Mouse (Mus musculus) megakaryocyte, embryonic 14.5 days (primary cell): ENCODE results near the gene Fermt3. TPM values are rescaled to one million over a fixed set of nuclear protein-coding genes. Genes with fewer than 3 reads are reported as not detected.
A peak's percentile ranks its signal among the peaks of the same experiment; 100 is the strongest.

Experiments
- H3K27me3 ChIP-seq: replicated peaks from 2 replicates; pipeline ENCODE3; 2012; ENCODE audit warnings: inconsistent platforms
- H3K36me3 ChIP-seq: replicated peaks from 2 replicates; pipeline ENCODE3; 2012; ENCODE audit warnings: low read length, inconsistent platforms, mixed read lengths
- H3K4me1 ChIP-seq: 2 replicates; pipeline ENCODE4 v1.6.1; 2012; ENCODE audit warnings: inconsistent platforms
- H3K4me3 ChIP-seq: replicated peaks from 2 replicates; pipeline ENCODE3; 2012; ENCODE audit warnings: moderate library complexity, mild to moderate bottlenecking, inconsistent platforms
- H3K9me3 ChIP-seq: 2 replicates; pipeline ENCODE4 v1.6.1; 2012; ENCODE audit warnings: inconsistent platforms
- FLI1 ChIP-seq: IDR thresholded peaks from 2 replicates; pipeline ENCODE4 v1.6.1; 2012; ENCODE audit warnings: low read length, inconsistent platforms, mixed read lengths
- GATA1 ChIP-seq: IDR thresholded peaks from 3 replicates; pipeline ENCODE4 v1.6.1; 2012; ENCODE audit warnings: mixed read lengths, low read length, inconsistent platforms, borderline replicate concordance
- polyA plus RNA-seq: library from polyadenylated mRNA; stranded (reverse); fragments of >175 nt; gene quantifications from 2 replicates; pipeline ENCODE4 v1.2.3, GENCODE M21; 2012; ENCODE audit warnings: low replicate concordance; ENCODE audit not compliant: insufficient read depth

Fermt3 gene
- polyA plus RNA-seq, 1 experiment, result 5,058 TPM

- H3K4me3 ChIP-seq, result peak overlapping the region; percentile 98
- H3K4me1 ChIP-seq, result peaks cover 87% of the 10 kb centered on the region
Observed at GRCm38 (mm10) chr19:6973581-6974190, 45.6 kb downstream of the Fermt3 start.

GRCm38 (mm10) chr19:6972247-6972917, 46.9 kb downstream of the Fermt3 start:
- Histone ChIP-seq H3K9me3 (no peaks in the 10 kb centered on the region), H3K4me1 (peaks cover 87% of the 10 kb centered on the region), H3K4me3 (peak overlapping the region; percentile 35), H3K27me3 (no peaks in the 10 kb centered on the region), H3K36me3 (peaks cover 12% of the 10 kb centered on the region)
- no peak for TF ChIP-seq GATA1
- TF ChIP-seq FLI1, result no peak

More at GRCm38 (mm10) chr19:6973581-6974190, 45.6 kb downstream of the Fermt3 start:
- Histone ChIP-seq H3K36me3 (peaks cover 21% of the 10 kb centered on the region), H3K27me3 (no peaks in the 10 kb centered on the region), H3K9me3 (no peaks in the 10 kb centered on the region)
- TF ChIP-seq GATA1 (no peak), FLI1 (no peak)

DNA sequence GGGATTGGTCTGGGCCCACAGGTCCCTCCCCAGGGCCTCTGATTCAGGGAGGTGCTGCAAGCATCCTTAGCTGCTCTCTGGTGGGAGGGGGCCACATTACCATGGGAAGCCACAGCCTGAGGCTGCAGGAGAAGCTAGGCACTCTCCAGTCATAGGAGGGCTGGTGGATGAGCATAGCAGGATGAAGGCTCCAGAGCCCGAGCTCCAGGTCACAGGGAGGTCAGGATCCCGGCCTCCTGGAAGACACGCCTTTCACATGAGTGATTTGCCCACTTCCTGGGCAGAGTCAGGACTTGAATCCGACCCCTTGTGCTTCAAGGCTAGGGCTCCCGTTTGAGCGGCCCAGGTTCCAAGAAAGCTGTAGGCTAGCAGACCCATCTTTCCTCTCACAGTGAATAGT, 47.6 kb downstream of the Fermt3 start:
- Histone ChIP-seq H3K4me3 (peak overlapping the region; percentile 20), H3K36me3 (peaks cover 10% of the 10 kb centered on the region), H3K4me1 (peaks cover 86% of the 10 kb centered on the region), H3K9me3 (no peaks in the 10 kb centered on the region), H3K27me3 (no peaks in the 10 kb centered on the region)
- TF ChIP-seq GATA1 (no peak), FLI1 (no peak)

GRCm38 (mm10) chr19:6970460-6971085, 48.7 kb downstream of the Fermt3 start:
- no peaks in the 10 kb centered on the region for H3K27me3 ChIP-seq
- peak overlapping the region; percentile 99 for H3K4me3 ChIP-seq
- H3K4me1 ChIP-seq, result peaks cover 75% of the 10 kb centered on the region
- no peaks in the 10 kb centered on the region for H3K9me3 ChIP-seq
- H3K36me3 ChIP-seq, result peaks cover 17% of the 10 kb centered on the region
- TF ChIP-seq GATA1 (no peak), FLI1 (no peak)

DNA sequence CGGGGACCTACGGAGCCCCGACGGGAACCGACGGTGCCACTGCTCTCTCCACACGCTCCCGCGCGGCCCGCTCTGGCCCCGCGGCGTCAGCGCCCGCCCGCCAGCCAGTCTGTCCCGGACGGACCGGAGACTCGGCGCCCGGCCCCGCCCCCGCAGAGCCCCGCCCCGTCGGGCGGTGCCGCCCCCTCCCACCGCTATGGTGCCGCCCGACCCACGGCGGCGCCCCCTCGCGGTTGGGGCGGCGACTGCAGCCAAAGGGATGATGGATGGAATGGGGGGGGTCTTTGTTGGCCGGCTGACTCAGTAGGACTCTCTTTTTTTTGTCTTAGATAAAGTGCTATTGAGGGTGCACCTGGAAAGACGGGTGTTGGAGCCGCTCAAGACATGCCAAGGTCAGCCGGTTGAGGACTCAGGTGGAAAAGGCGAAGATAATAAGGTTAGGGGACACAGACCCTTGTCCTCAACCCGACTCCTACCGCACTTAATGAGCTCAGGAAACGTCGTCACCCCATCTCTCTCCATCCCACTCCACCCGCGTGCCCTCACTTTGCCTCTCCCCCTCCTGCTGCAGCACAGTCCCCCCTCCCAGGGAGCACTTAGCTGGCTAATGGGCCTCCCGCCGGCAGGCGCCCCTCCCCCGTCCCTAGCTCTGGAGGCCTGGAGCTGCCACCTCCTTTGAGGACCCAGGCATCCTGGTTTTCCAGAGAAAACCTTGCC, 49.4 kb downstream of the Fermt3 start:
- Histone ChIP-seq H3K27me3 (no peaks in the 10 kb centered on the region), H3K4me3 (peak overlapping the region; percentile 99), H3K36me3 (peaks cover 25% of the 10 kb centered on the region), H3K9me3 (no peaks in the 10 kb centered on the region), H3K4me1 (peaks cover 74% of the 10 kb centered on the region)
- no peak for TF ChIP-seq FLI1
- no peak for TF ChIP-seq GATA1

DNA sequence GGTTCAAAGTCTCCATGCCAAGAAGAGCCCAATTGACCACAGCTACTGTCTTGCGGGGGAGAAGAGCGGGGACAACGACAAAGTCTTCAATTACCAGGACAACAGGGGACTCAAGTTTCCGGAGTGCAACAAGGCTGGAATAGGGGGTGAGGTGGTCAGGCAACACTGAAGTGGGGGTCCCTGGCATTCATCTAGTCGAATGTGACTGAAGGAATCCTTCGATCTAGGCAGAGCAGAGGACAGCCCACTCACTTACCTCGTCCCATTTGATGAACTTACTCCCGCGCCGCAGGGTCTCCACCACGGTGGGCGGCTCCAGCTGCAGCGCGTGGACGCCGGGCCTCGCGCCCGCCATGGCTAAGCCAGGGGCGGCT, 50.0 kb downstream of the Fermt3 start:
- Histone ChIP-seq H3K27me3 (no peaks in the 10 kb centered on the region), H3K4me3 (peak overlapping the region; percentile 99), H3K4me1 (peaks cover 76% of the 10 kb centered on the region), H3K36me3 (peaks cover 30% of the 10 kb centered on the region), H3K9me3 (no peaks in the 10 kb centered on the region)
- TF ChIP-seq GATA1 (no peak), FLI1 (no peak)

DNA sequence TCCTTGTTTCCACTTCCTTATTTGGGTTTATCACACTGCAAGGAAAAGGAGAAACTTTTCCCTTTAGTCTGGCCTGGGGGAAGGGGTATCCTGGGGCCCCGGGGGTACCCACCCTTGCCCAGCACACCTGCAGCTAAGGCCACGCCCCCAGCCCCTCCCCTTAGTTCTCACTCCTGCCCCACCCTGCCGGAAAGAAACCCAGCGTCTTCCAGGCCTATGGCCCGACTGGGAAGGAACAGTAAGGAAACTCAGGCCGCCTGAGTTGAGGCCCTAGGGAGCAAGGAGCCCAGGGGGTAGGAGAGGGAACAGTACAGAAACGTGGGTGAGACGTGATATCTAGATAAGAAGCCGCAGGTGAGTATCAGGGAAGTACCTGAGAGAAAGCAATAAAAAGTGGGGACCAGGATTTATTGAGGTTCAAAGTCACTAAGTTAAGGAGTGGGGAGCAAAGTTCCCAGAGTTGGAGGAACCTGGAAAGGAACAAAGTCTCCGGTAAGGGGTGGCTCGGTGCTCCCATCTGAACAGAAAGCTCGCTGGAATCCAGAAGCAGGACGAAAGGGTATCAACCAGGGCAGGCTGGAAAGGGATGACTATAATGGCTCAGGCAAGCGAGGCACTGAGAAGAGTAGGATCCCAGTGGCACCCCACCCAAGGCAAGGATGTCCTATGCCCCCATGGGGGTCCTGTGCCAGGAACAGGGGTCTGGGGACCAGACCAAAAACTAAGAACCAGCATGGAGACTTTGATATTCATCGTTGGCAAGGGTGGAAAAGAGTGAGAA, 50.6 kb downstream of the Fermt3 start:
- TF ChIP-seq GATA1, result no peak
- no peak for TF ChIP-seq FLI1
- no peaks in the 10 kb centered on the region for H3K9me3 ChIP-seq
- H3K4me1 ChIP-seq, result peaks cover 76% of the 10 kb centered on the region
- no peaks in the 10 kb centered on the region for H3K27me3 ChIP-seq
- peaks cover 36% of the 10 kb centered on the region for H3K36me3 ChIP-seq
- peak overlapping the region; percentile 99 for H3K4me3 ChIP-seq

DNA sequence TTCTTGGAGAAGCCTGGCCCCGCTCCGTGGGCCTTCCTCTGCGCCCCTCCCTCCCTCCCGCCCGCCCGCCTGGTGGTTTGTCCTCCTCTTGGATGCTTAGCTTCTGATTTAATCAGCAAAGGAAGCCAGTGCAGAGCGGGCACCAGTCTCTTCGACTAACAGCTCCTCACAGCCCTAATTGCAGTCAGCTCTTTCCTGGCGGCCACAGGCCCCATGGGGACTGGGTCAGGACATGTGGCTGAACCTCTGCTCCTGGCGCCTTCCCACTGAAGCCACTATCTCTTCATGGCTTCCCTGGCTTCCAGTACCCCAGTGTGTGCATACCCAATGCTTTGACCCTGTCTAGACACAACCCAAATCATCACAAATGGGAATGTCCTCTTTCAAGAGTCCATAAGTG, 62.8 kb downstream of the Fermt3 start:
- TF ChIP-seq GATA1, result no peak
- no peak for TF ChIP-seq FLI1
- no peaks in the 10 kb centered on the region for H3K9me3 ChIP-seq
- peaks cover 85% of the 10 kb centered on the region for H3K4me1 ChIP-seq
- H3K36me3 ChIP-seq, result peaks cover 89% of the 10 kb centered on the region
- no peak overlapping the region for H3K4me3 ChIP-seq
- no peaks in the 10 kb centered on the region for H3K27me3 ChIP-seq

GRCm38 (mm10) chr19:6955424-6955823, 63.8 kb downstream of the Fermt3 start:
- peaks cover 80% of the 10 kb centered on the region for H3K36me3 ChIP-seq
- no peaks in the 10 kb centered on the region for H3K9me3 ChIP-seq
- H3K4me1 ChIP-seq, result peaks cover 90% of the 10 kb centered on the region
- H3K4me3 ChIP-seq, result no peak overlapping the region
- TF ChIP-seq FLI1 (no peak), GATA1 (no peak)
- no peaks in the 10 kb centered on the region for H3K27me3 ChIP-seq

DNA sequence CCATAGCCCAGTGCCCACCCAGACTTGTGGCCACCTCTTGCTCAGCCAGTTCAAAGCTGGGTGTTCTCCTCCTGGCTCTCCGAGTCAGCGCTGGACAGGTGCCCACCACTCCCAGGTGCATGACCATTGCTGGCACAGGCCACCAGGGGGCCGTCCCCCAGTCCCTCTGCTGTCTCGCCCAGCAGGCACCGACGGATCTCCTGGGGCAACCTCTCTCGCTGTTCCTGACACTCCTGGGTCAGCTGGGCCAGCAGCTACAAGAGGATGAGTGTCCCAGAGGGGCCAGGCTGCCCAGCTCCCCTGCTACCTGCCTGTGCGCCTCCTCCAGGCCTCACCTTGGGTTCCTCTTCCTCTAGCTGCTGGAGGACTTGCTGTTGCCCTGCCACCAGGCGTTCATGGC, 65.2 kb downstream of the Fermt3 start:
- Histone ChIP-seq H3K36me3 (peaks cover 77% of the 10 kb centered on the region), H3K27me3 (no peaks in the 10 kb centered on the region), H3K9me3 (no peaks in the 10 kb centered on the region), H3K4me1 (peaks cover 92% of the 10 kb centered on the region), H3K4me3 (no peak overlapping the region)
- TF ChIP-seq GATA1 (no peak), FLI1 (no peak)
